Mouse (Mus musculus) megakaryocyte, adult 5-6 weeks (primary cell): ENCODE data around the gene Kif1c. TPM values are rescaled to one million over a fixed set of nuclear protein-coding genes. Genes with fewer than 3 reads are reported as not detected.

ENCODE experiments used
- ATAC-seq: 2 replicates; pipeline ENCODE4 v1.8.0; 2016; ENCODE audit warnings: mild to moderate bottlenecking, inconsistent platforms; ENCODE audit not compliant: poor library complexity, severe bottlenecking
- total RNA-seq, 2 experiments: library from RNA; stranded (forward) in 1 of 2; stranded (reverse) in 1 of 2; fragments of 153-499, 151-499 nt in 1 of 2; fragments of 221-1000, 200-1000 nt in 1 of 2; gene quantifications; 2 replicates each; pipeline versions ENCODE4 v1.2.3 to v1.2.4; 2015 to 2017

Gene Kif1c
- total RNA-seq, 2 experiments from 2014 or later, result 6.7 to 17.4 TPM

- ATAC-seq, result no peak
Observed at GRCm38 (mm10) chr11:70666687-70667086, 33.7 kb upstream of the Kif1c start.

GRCm38 (mm10) chr11:70667271-70668150 is 32.8 kb upstream of the Kif1c start:
- no peak for ATAC-seq

- no peak; the same call in 1 of the 2 replicates for ATAC-seq
Observed at GRCm38 (mm10) chr11:70668335-70668770, 32.0 kb upstream of the Kif1c start.

GRCm38 (mm10) chr11:70668771-70669505 is 31.4 kb upstream of the Kif1c start, which contains the start of gene Spag7:
Spag7 (minus strand) TSS chr11:70669416.
- ATAC-seq, result peak; percentile 84

DNA sequence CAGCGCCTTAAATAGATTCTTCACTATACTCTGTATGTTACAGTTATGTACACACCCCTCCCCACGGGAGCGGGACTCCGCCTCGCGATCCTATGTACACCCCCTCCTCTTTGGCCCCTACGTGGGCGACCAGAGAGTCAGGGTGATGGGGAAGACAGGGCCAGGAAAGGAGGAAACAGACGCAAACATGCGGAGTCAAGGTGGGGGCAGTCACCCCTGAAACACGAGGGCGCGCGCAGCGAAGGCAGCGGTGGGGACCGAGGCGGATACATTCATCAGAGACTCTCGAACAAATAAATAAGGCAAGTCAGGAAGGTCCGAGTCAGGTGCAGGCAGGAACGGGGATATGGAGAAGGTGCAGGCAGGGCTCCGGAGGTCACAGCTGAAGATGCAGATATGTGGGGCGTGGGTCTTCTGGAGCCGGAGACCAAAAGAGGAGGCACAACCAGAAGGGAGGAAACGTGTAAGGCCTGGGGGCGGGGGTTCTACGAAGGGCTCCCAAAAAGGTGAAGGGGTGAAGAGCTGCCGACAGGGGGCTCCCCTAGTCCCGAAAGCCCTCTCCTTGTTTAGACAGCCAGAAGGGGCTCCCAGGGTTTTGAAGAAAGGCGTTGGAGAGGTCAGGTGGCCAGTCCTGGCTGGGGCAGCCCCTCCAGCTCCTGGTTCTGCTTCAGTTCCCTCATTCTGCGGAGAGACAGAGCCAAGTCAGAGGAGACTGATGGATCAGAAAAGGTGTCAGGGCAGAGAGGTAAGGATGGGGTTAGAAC is 30.6 kb upstream of the Kif1c start:
- peak; percentile 26 for ATAC-seq

DNA sequence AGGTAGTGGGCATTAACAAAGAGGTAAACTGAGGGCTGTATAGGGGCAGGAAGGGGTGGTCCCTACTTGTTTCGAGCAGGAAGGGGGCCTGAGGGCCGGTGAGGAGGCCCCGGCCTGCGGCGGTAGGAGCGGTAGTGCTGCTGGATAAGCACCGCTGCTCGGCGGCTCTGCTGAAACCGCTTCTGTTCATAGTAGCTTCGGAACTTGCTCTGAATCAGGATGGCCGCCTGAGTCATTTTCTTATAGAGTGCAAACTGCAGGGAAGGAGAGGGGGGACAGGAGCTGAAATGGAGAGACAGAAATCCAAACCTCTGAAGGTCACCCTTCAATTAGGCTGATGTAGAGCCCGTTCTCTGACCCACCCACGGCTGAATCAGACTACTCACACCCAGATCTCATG is 29.9 kb upstream of the Kif1c start:
- ATAC-seq, result no peak

GRCm38 (mm10) chr11:70671333-70672047 is 28.9 kb upstream of the Kif1c start:
- no peak for ATAC-seq

- no peak for ATAC-seq
Observed at GRCm38 (mm10) chr11:70674014-70674413, 26.3 kb upstream of the Kif1c start.

- no peak for ATAC-seq
Observed at GRCm38 (mm10) chr11:70674501-70674900, 25.8 kb upstream of the Kif1c start.

GRCm38 (mm10) chr11:70678092-70678491 is 22.3 kb upstream of the Kif1c start:
- ATAC-seq, result no peak

DNA sequence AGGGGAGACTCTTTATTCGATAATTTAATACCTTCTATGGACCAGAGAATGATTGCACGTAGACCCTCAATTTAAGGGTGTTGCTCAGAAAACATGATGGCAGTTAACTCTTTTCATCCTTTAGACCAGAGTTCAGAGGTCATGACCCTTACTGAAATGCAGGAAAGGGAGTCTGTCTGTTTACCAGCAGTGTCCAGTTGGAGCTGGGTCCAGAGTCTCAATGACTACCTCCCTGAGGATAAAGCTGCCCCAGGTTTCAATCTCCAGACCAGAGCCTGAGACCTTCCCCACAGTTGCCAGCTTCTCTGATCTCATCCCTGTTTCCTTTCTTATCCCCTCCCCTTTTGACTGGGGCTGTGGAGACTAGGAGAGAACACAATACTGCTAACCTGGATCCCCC is 21.8 kb upstream of the Kif1c start:
- no peak for ATAC-seq

DNA sequence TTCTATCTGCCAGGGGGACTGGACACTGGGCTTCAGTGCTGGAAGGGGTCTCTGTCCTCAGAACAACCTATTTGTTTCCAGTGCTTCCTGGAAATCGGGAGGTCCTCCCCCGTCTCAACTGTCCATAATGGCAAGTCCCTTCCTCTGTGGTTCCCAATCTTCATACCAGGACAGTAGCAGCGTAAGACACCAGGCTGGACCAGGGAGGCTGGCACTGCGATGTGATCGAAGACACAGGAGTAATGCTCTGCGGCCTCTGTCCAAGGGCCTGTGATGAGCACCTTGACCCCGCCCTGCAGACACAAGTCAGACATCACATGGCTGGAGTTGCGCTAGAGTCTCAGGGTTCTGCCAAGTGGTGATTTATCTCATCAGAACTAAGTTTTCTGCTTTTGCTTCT is 21.0 kb upstream of the Kif1c start:
- no peak for ATAC-seq

DNA sequence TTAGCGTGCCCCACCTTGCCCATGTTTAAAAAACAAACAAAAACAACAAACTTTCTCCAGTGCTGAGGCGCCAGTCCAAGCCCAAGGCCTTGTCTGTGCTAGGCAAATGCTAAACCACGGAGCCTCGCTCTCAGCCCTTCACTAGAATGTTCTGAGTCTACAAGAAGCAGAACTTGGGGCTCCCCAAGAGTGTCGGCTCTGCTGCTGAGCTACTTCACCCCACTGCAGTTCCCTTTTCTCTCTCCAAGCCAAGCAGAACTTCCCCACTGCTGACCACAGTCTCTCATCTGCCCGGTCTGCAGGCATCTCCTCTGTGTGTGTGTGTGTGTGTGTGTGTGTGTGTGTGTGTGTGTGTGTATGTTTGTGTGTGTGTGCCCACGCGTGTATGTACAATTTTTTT is 20.5 kb upstream of the Kif1c start:
- peak; percentile 98 for ATAC-seq

DNA sequence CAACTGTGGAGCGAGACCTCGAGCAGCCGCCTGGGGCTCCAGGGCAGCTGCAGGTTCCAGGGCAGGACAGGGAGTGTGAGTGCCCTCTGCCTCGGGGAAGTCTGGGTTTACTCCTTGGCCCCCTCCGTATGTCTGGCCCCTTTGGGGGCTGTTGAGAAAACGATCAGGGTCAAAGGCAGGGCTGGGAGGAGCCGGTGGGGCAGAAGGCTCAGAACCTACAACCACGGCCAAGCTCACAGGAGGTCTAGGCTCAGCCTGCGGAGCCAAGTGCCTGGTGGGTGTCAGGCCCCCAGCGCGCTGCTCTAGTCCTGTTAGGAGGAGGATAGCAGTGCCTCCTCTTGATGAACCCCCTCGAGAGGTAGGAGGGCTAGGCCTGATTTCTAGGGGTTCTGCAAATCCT is 19.2 kb upstream of the Kif1c start:
- ATAC-seq, result no peak

DNA sequence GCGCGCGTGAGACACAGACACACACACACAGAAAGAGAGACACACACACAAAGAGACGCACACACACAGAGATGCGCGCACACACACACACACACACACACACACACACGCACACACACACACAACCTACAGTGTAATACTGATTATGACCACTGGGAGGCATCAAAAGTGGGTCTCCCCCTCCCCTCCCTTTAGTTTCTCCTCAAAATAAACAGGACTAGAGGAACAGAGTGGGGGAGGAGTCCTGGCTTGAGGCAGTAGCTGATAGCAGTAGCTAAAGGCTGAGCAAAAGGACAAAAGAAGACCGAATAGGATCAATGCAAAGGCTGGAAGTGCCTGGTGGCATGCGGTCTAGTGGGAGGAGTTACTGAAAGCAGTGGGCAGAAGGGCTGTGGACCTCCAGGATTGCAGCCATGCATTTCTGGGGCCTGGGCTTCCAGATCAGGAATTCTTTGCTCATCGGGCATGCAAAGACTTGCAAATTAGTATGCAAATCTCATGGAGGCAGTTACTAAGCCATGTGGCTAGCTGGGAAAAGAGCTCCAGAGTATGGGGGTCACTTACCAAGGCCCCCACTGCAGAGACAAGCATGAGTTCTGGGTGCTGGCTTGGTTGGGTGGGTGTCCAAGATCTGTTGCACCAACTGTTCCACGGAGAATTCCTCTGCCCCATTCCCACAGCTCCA is 18.3 kb upstream of the Kif1c start:
- ATAC-seq, result no peak

GRCm38 (mm10) chr11:70683640-70684039 is 16.7 kb upstream of the Kif1c start:
- no peak for ATAC-seq

- ATAC-seq, result peak; percentile 45
Observed at GRCm38 (mm10) chr11:70686901-70687566, 13.3 kb upstream of the Kif1c start.

GRCm38 (mm10) chr11:70687601-70688199 is 12.6 kb upstream of the Kif1c start, which contains the start of gene Camta2:
Camta2 (minus strand) TSS chr11:70688105.
- peak; percentile 79 for ATAC-seq

DNA sequence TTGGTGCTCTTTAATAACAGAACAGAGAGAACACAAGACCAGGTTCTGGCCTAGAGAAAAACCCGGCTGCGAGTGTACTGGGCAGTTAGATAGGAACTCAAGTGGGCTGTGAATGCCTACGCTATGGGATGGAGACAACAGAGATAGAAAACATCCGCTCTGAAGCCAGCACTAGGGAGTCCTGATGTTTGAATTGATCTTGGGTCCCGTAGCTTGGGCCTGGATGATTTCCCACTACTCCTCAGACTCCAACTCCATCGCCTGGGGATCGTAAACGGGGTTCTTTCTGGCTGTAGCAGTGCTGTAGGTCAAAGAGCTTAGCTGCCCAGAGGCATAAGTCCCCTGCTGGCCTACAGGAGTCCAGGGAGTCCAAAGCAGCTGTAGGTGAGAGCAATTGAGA is 12.0 kb upstream of the Kif1c start:
- no peak for ATAC-seq
